Mouse (Mus musculus) erythroblast, embryonic 14.5 days (primary cell): ENCODE measurements around the gene Rora.

Experiments used
- GATA1 ChIP-seq: IDR thresholded peaks from 2 replicates; pipeline ENCODE4 v1.6.1; 2012; ENCODE audit warnings: low read length, inconsistent platforms, mixed read lengths
- TAL1 ChIP-seq: IDR thresholded peaks from 3 replicates; pipeline ENCODE4 v1.6.1; 2012; ENCODE audit warnings: low read length, inconsistent platforms, mixed read lengths

DNA sequence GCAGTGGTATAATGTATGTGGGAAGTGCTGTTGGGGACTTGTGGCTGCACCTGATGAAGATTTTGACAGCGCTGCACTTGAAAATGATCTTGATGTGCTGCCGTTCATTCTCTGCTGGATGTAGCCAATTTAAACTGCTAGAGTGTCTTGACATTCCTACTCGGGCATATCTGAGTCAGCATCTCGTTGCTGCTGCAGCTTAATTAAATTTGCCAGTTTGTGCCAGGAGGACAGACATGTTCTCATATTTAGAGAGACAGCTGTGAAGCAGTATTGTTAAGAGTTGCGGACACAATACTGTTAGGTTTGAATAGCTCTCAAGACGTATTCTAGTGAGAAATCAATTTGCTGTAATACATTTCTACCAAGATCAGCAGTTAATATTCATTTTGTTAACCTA lies 751.1 kb downstream of the Rora start:
- TF ChIP-seq GATA1 (no peak), TAL1 (no peak)
